In the genomic region with DNA sequence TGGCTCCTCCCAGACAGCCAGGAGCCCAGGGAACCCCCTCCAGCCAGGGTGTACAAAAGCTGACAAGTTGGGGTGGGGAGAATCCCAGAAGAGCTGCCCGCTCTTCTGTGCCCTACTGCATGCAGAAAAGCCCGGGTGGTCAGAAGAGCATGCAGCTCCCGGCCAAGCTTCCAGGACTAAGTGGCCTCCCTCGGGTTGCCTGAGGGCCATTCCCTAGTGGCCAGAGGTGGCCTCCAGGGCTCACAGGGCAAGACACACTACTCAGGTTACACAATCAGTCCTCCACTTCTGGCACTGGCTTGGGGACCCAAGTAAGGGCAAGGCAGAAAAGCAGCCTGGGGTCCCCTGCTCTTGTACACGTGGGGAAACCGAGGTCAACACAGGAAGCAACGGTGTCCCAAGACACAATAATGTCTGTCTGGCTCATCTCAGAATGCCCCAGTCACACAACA, we compare ENCODE assay signal across 8 mouse cellular contexts. TPM values are rescaled to one million over a fixed set of nuclear protein-coding genes. Genes with fewer than 3 reads are reported as not detected.
DNase-seq lines count a peak whose midpoint lies in the region; ATAC-seq and TF ChIP-seq lines count a peak whose summit lies in the region.

No protein-coding gene starts in this region.

- no peak for TF ChIP-seq RAD21 in CH12.LX (IDR thresholded peaks at IDR 0.05; ENCODE audit: low read depth, low read length)

- TF ChIP-seq POLR2A in CH12.LX (IDR thresholded peaks at IDR 0.05; ENCODE audit: low read depth, low read length): no peak

- peak; percentile 51 for DNase-seq in gastrocnemius, adult 2 months
- no peak for DNase-seq in gastrocnemius, adult 18-20 months (ENCODE audit: low spot score)
- no peak for DNase-seq in CH12.LX (ENCODE audit: extremely low read depth)
- no peak for DNase-seq in stomach, postnatal 0 days (ENCODE audit: low spot score)
- DNase-seq in left cerebral cortex, postnatal 14 days (ENCODE audit: low spot score in 2 of 2): no peak
- no peak for DNase-seq in cerebellum, adult 11-12 months

- intact Hi-C loops in gastrocnemius, adult 2 months (cut with DNase I): loop anchor here (2.0 kb wide), 1 partner anchor 103 kb away; no protein-coding TSS in a partner anchor
- intact Hi-C loops in left cerebral cortex, postnatal 14 days (cut with DNase I): loop anchor here (5.0 kb wide), 5 partner anchors 39 to 119 kb away; no protein-coding TSS in a partner anchor

- TF ChIP-seq CTCF in gastrocnemius, adult 2 months (IDR thresholded peaks at IDR 0.05): no peak
- no peak for TF ChIP-seq CTCF in CH12.LX (conservative IDR thresholded peaks at IDR 0.05 in 1 of 2, IDR thresholded peaks at IDR 0.05 in 1 of 2; ENCODE audit: low read depth in 2 of 2, low read length in 2 of 2)
- TF ChIP-seq CTCF in stomach, postnatal 0 days (IDR thresholded peaks at IDR 0.05; ENCODE audit: low read depth): no peak

- H3K36me3 ChIP-seq in CH12.LX (replicated peaks in 1 of 2; ENCODE audit: control insufficient read depth in 1 of 2, insufficient read depth in 1 of 2, low read length in 1 of 2): peaks cover 0 to 32% of the 10 kb centered on the region in 2 experiments
- H3K36me3 ChIP-seq in liver, embryonic 16.5 days (ENCODE audit: control insufficient read depth, insufficient read depth): no peaks in the 10 kb centered on the region
- no peaks in the 10 kb centered on the region for H3K36me3 ChIP-seq in stomach, postnatal 0 days (ENCODE audit: control insufficient read depth, insufficient read depth, low read length)

- 23% methylated on average over 7 of the region's 7 CpGs for WGBS in liver, embryonic 16.5 days (ENCODE audit: insufficient replicate concordance)
- WGBS in stomach, postnatal 0 days: 51% methylated on average over 7 of the region's 7 CpGs

- no peak for TF ChIP-seq EP300 in CH12.LX (IDR thresholded peaks at IDR 0.05; ENCODE audit: low read length)
- no peak for TF ChIP-seq EP300 in stomach, postnatal 0 days (optimal IDR thresholded peaks at IDR 0.05)

- H3K27me3 ChIP-seq in CH12.LX (replicated peaks): no peaks in the 10 kb centered on the region
- H3K27me3 ChIP-seq in liver, embryonic 16.5 days (ENCODE audit: control insufficient read depth, insufficient read depth, low read depth, low read length): peaks cover 3% of the 10 kb centered on the region
- no peaks in the 10 kb centered on the region for H3K27me3 ChIP-seq in stomach, postnatal 0 days (ENCODE audit: control insufficient read depth, insufficient read depth, low read length)

- H3K27ac ChIP-seq in gastrocnemius, adult 2 months: peak overlapping the region; percentile 61
- H3K27ac ChIP-seq in CH12.LX (ENCODE audit: insufficient read depth, low read depth): no peak overlapping the region
- peak overlapping the region; percentile 76 for H3K27ac ChIP-seq in liver, embryonic 16.5 days (ENCODE audit: low read length)
- no peak overlapping the region for H3K27ac ChIP-seq in stomach, postnatal 0 days (replicated peaks)

- peaks cover 4% of the 10 kb centered on the region for H3K9me3 ChIP-seq in CH12.LX (replicated peaks; ENCODE audit: low read length)
- H3K9me3 ChIP-seq in liver, embryonic 16.5 days (replicated peaks; ENCODE audit: control insufficient read depth, low read length): no peaks in the 10 kb centered on the region
- H3K9me3 ChIP-seq in stomach, postnatal 0 days (ENCODE audit: control insufficient read depth, low read length): no peaks in the 10 kb centered on the region

- H3K4me2 ChIP-seq in CH12.LX (ENCODE audit: insufficient read depth, low read depth, poor library complexity, severe bottlenecking): peak overlapping the region; percentile 89
- H3K4me2 ChIP-seq in liver, embryonic 16.5 days (ENCODE audit: low read depth, low read length): peak overlapping the region; percentile 75
- H3K4me2 ChIP-seq in stomach, postnatal 0 days (replicated peaks; ENCODE audit: low read depth): peak overlapping the region; percentile 18

- peak; percentile 5; the same call in 1 of the 2 replicates for ATAC-seq in granulocyte monocyte progenitor cell, adult 5-6 weeks (replicated peaks; ENCODE audit: poor library complexity, severe bottlenecking)
- ATAC-seq in liver, embryonic 16.5 days (ENCODE audit: low read depth): no peak
- ATAC-seq in stomach, postnatal 0 days (ENCODE audit: low FRiP score, low TSS enrichment): no peak

- peak overlapping the region; percentile 75; the same call in 1 of the 2 replicates for H3K9ac ChIP-seq in CH12.LX (ENCODE audit: insufficient read depth, low read depth)
- peak overlapping the region; percentile 85 for H3K9ac ChIP-seq in liver, embryonic 16.5 days (ENCODE audit: low read depth, low read length)
- H3K9ac ChIP-seq in stomach, postnatal 0 days (ENCODE audit: low read length): no peak overlapping the region

- dilution Hi-C loops in CH12.LX (cut with MboI; ENCODE audit: extremely low pct_ligation_motif_present, extremely low pct_unique_long_range_greater_than_20kb, low sequenced_read_pairs): no loop called here

- peaks cover 23 to 72% of the 10 kb centered on the region in 2 experiments for H3K4me1 ChIP-seq in CH12.LX (ENCODE audit: control insufficient read depth in 1 of 2, insufficient read depth in 2 of 2)
- H3K4me1 ChIP-seq in liver, embryonic 16.5 days (ENCODE audit: control insufficient read depth, low read depth, low read length): peaks cover 63% of the 10 kb centered on the region
- H3K4me1 ChIP-seq in stomach, postnatal 0 days (replicated peaks; ENCODE audit: control insufficient read depth, insufficient read depth): 0 out of 2 replicates have a peak, but pooled peaks cover 3% of the 10 kb centered on the region

- no peaks in the 10 kb centered on the region; the same call in 1 of the 2 replicates for H3K79me2 ChIP-seq in CH12.LX (replicated peaks; ENCODE audit: control insufficient read depth, extremely low read depth, insufficient read depth, poor library complexity, severe bottlenecking)

- in situ Hi-C loops in CH12.LX (cut with MboI; ENCODE audit: low pct_ligation_motif_present, low pct_unique_long_range_greater_than_20kb, low sequenced_read_pairs): loop anchor here (5.0 to 10.0 kb wide), 2 partner anchors 84 to 117 kb away; no protein-coding TSS in a partner anchor

- peak overlapping the region; percentile 71 for H3K4me3 ChIP-seq in gastrocnemius, adult 2 months
- H3K4me3 ChIP-seq in CH12.LX (replicated peaks in 1 of 3; ENCODE audit: low read depth in 2 of 3, low read length in 2 of 3, poor library complexity in 1 of 3): peak overlapping the region in 2 of 3 experiments; percentile 30 to 93
- peak overlapping the region; percentile 72 for H3K4me3 ChIP-seq in liver, embryonic 16.5 days (ENCODE audit: low read depth, low read length)
- no peak overlapping the region for H3K4me3 ChIP-seq in stomach, postnatal 0 days (ENCODE audit: low read depth, low read length)

TF ChIP-seq in CH12.LX, 34 proteins besides CTCF, POLR2A, EP300 and RAD21:
- TF ChIP-seq POLR2AphosphoS2 (IDR thresholded peaks at IDR 0.05; ENCODE audit: low read depth, low read length) (no peak), MXI1 (IDR thresholded peaks at IDR 0.05; ENCODE audit: low read depth, low read length) (no peak), HCFC1 (IDR thresholded peaks at IDR 0.05; ENCODE audit: low read depth, low read length) (no peak), CHD1 (IDR thresholded peaks at IDR 0.05; ENCODE audit: low read depth, low read length) (no peak), MAX (IDR thresholded peaks at IDR 0.05; ENCODE audit: low read length) (no peak), MAZ (IDR thresholded peaks at IDR 0.05; ENCODE audit: low read depth, low read length) (no peak), ETS1 (conservative IDR thresholded peaks at IDR 0.05; ENCODE audit: low read depth, low read length) (no peak), BHLHE40 (IDR thresholded peaks at IDR 0.05; ENCODE audit: low read depth, low read length) (no peak), IRF4 (IDR thresholded peaks at IDR 0.05; ENCODE audit: low read depth, low read length) (no peak), ZNF384 (IDR thresholded peaks at IDR 0.05; ENCODE audit: low read depth, low read length) (no peak), USF1 (IDR thresholded peaks at IDR 0.05; ENCODE audit: low read depth, low read length) (no peak), JUN (IDR thresholded peaks at IDR 0.05; ENCODE audit: insufficient read depth, low read depth, low read length) (no peak), ZMIZ1 (IDR thresholded peaks at IDR 0.05; ENCODE audit: low read depth, low read length) (no peak), RCOR1 (conservative IDR thresholded peaks at IDR 0.05; ENCODE audit: low read depth, low read length) (no peak), NELFE (IDR thresholded peaks at IDR 0.05; ENCODE audit: low read depth, low read length) (no peak), ZC3H11A (IDR thresholded peaks at IDR 0.05; ENCODE audit: low read depth, low read length) (no peak), ELF1 (IDR thresholded peaks at IDR 0.05; ENCODE audit: low read depth, low read length) (no peak), SMC3 (IDR thresholded peaks at IDR 0.05; ENCODE audit: low read depth, low read length) (no peak), TBP (conservative IDR thresholded peaks at IDR 0.05; ENCODE audit: low read depth, low read length) (no peak), MAFK (IDR thresholded peaks at IDR 0.05; ENCODE audit: insufficient replicate concordance, low read length) (no peak)

RNA-seq across cellular contexts. Expression of a gene that starts 1.9 kb away (rescaled TPM):
- 1 to 10 TPM; 3.0 to 5.2 TPM for total RNA-seq in gastrocnemius, adult 2 months (2021)
- total RNA-seq in gastrocnemius, adult 18-20 months (2021): 1 to 10 TPM; 3.4 to 5.1 TPM
- total RNA-seq in CH12.LX (2012; rRNA removed) (11.6 and 18.5 TPM in 2 replicates), CH12.LX (2014; rRNA removed) (4.9 and 5.5 TPM in 2 replicates)
- 14.6 and 19.5 TPM in 2 replicates for polyA plus RNA-seq in CH12.LX (2012; ENCODE audit: insufficient read length, low read depth)
- 29.4 and 39.0 TPM in 2 replicates for total RNA-seq in granulocyte monocyte progenitor cell, adult 5-6 weeks (2014; fragmentation: Nextera tagmentation)
- 13.4 and 15.6 TPM in 2 replicates for total RNA-seq in granulocyte monocyte progenitor cell, adult 5-6 weeks (2017)
- polyA plus RNA-seq in liver, embryonic 16.5 days (2015; fragmentation: Nextera tagmentation; extraction: Ambion mirVana): 13.0 and 16.1 TPM in 2 replicates
- polyA plus RNA-seq in stomach, postnatal 0 days (2015; fragmentation: Nextera tagmentation; extraction: Ambion mirVana): 12.0 and 12.8 TPM in 2 replicates
- total RNA-seq in left cerebral cortex, postnatal 14 days (2021): 100 to 1,000 TPM; 119 to 132 TPM

Comparison
In these comparisons a context has a peak if more than half of its experiments do, and no peak if none do; other contexts are left out.
1. H3K27ac ChIP-seq: peak in gastrocnemius, adult 2 months (single experiment) and liver, embryonic 16.5 days (single experiment); none in CH12.LX (single experiment) and stomach, postnatal 0 days (single experiment).
2. H3K4me2 ChIP-seq: peak in every context shown above with its lines; median percentile 89 in CH12.LX; 75 in liver, embryonic 16.5 days; 18 in stomach, postnatal 0 days.